Mouse (Mus musculus) embryonic facial prominence, embryonic 14.5 days (tissue): ENCODE measurements at regions not wholly inside any gene's neighbourhood (a gene's known extent, or its start where the extent isn't known, plus 50 kb on each side); places are given as distances from the start of the nearest gene placed in this dataset.

Experiments
- ATAC-seq: fragments of 200-750 bp; cut with Nextera tagmentation; 2 replicates; pipeline ENCODE4 v1.8.0; 2017; ENCODE audit warnings: low read depth, moderate number of reproducible peaks, moderate TSS enrichment
- DNase-seq: peaks from one replicate; pipeline ENCODE4 v3.0.0-alpha.2; 2015; ENCODE audit warnings: low spot score
- H3K27ac ChIP-seq: fragments of 300-500 bp; sonication (generic); replicated peaks from 2 replicates; pipeline ENCODE4 v1.5.1; 2014; ENCODE audit warnings: low read depth, mild to moderate bottlenecking, low read length, moderate library complexity
- H3K27me3 ChIP-seq: fragments of 300-500 bp; sonication (generic); replicated peaks from 2 replicates; pipeline ENCODE4 v1.6.1; 2014; ENCODE audit warnings: low read length; ENCODE audit not compliant: control insufficient read depth, insufficient read depth
- H3K36me3 ChIP-seq: fragments of 300-500 bp; sonication (generic); 2 replicates; pipeline ENCODE4 v1.6.1; 2014; ENCODE audit warnings: low read length, mixed read lengths; ENCODE audit not compliant: control insufficient read depth, insufficient read depth
- H3K4me1 ChIP-seq: fragments of 300-500 bp; sonication (generic); 2 replicates; pipeline ENCODE4 v1.6.1; 2014; ENCODE audit warnings: antibody characterized with exemption, low read length; ENCODE audit not compliant: control insufficient read depth, insufficient read depth
- H3K4me2 ChIP-seq: fragments of 300-500 bp; sonication (generic); 2 replicates; pipeline ENCODE4 v1.6.1; 2014; ENCODE audit warnings: low read depth, mild to moderate bottlenecking, low read length, moderate library complexity, mixed read lengths
- H3K4me3 ChIP-seq: fragments of 300-500 bp; sonication (generic); 2 replicates; pipeline ENCODE4 v1.5.1; 2014; ENCODE audit warnings: low read depth, mild to moderate bottlenecking, low read length
- H3K9ac ChIP-seq: fragments of 300-500 bp; sonication (generic); 2 replicates; pipeline ENCODE4 v1.6.1; 2014; ENCODE audit warnings: low read depth, mild to moderate bottlenecking, low read length, moderate library complexity, mixed read lengths
- H3K9me3 ChIP-seq: fragments of 300-500 bp; sonication (generic); 2 replicates; pipeline ENCODE4 v1.6.1; 2016; ENCODE audit warnings: low read length; ENCODE audit not compliant: control insufficient read depth
- WGBS: fragments of 180-500 bp; shearing (Covaris S2); extraction: QIAGEN DNeasy Blood & Tissue Kit; methylation state at CpG from one replicate; pipeline ENCODE4 v1.1.7; 2014; 5-methylcytosine and 5-hydroxymethylcytosine counted together

DNA sequence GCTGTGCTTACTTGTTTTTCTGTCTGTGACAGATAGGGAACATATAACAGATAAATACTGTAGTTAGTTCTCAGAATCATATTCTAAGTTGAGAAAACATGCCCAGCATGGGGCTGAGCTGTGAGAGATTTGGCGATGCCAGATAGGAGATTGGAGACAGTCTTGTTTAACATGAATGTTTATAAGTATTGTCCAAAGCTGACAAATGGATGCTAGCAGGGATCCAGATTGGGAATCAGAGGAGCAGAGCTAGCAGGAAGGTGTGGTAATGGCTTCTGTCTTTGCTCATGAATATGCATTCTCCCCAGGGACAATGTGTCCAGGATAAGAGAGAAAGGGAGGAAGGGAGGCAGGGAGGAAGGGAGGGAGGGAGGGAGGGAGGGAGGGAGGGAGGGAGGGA, 436.2 kb upstream of the Klf12 start:
- Histone ChIP-seq H3K27ac (no peak overlapping the region), H3K4me1 (no peaks in the 10 kb centered on the region; the same call in 1 of the 2 replicates), H3K4me3 (no peak overlapping the region), H3K9ac (no peak overlapping the region), H3K36me3 (no peaks in the 10 kb centered on the region), H3K27me3 (no peaks in the 10 kb centered on the region), H3K4me2 (no peak overlapping the region), H3K9me3 (0 out of 2 replicates have a peak, but pooled peaks cover 6% of the 10 kb centered on the region)
- ATAC-seq (no peak), DNase-seq (no peak)
- 52% methylated on average over 1 of the region's 1 CpGs for WGBS

DNA sequence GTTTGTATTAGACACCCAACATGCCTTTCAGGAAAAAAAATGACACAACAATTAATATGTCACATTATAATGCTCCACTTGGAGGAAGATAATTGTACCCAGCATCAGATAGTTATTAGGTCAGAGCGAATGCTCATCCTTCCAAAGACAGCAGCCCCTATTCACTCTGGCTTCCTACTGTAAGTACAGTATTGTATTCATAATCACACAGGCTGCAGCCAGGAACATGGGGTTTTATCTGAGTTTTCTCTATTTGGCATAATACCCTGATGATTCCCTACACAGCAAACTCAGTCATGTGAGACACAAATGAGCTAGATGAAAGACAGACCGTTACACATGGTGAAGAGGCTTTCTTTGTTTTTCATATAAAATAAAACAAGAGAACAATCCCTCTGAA, 430.5 kb upstream of the Klf12 start:
- H3K36me3 ChIP-seq, result no peaks in the 10 kb centered on the region
- no peak overlapping the region for H3K4me3 ChIP-seq
- no peak overlapping the region for H3K9ac ChIP-seq
- WGBS, result 73% methylated on average over 2 of the region's 2 CpGs
- no peak for DNase-seq
- no peak for ATAC-seq
- H3K27ac ChIP-seq, result no peak overlapping the region
- H3K4me2 ChIP-seq, result no peak overlapping the region
- 0 out of 2 replicates have a peak, but pooled peaks cover 6% of the 10 kb centered on the region for H3K9me3 ChIP-seq
- no peaks in the 10 kb centered on the region for H3K27me3 ChIP-seq
- no peaks in the 10 kb centered on the region for H3K4me1 ChIP-seq

DNA sequence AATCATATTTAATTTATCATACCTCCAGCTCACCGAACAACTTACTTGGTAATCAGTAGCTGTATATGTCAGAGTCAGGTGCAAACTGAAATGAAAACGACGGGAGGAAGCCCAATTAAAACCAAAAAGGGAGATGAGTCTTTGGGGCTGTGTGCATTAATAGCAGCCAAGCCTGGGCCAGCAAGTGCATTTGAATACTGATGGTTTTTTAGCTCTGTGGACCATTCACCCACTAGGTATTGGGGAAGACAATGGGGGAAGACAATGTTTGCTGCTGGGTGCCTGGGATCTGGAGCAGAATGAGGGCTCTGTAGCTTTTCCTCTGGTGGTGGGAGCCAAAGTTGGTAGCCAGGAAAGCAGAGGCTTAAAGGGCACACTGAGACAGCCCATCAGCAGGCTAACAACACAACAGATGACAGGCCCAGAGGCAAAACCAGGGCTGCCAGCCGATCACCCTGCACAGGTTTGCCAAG, 429.6 kb upstream of the Klf12 start:
- H3K9me3 ChIP-seq, result 0 out of 2 replicates have a peak, but pooled peaks cover 6% of the 10 kb centered on the region
- no peak overlapping the region for H3K27ac ChIP-seq
- DNase-seq (no peak), ATAC-seq (no peak)
- no peaks in the 10 kb centered on the region for H3K27me3 ChIP-seq
- H3K36me3 ChIP-seq, result no peaks in the 10 kb centered on the region
- no peak overlapping the region for H3K9ac ChIP-seq
- H3K4me2 ChIP-seq, result no peak overlapping the region
- no peaks in the 10 kb centered on the region for H3K4me1 ChIP-seq
- H3K4me3 ChIP-seq, result no peak overlapping the region
- 72% methylated on average over 4 of the region's 4 CpGs for WGBS

DNA sequence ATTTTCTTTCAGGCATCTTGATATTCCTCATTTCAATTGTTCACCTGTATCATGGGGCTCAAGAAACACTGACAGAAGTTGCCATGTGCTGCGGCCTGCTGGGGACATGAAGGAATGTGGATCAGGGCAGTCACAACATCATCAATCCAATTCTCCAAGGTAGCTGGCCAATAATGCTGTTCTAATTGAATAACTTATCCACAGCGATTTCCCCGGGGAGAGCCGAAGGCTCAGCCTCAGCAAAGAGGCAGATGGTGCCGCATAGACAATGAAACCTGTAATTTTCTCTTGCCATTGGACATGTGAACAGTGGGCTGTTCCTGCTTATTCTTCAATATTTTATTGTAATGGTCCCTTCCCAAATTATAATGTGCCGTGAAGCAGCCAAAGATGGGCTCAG, 429.1 kb upstream of the Klf12 start:
- WGBS, result 79% methylated on average over 6 of the region's 6 CpGs
- no peak overlapping the region for H3K9ac ChIP-seq
- no peak for DNase-seq

DNA sequence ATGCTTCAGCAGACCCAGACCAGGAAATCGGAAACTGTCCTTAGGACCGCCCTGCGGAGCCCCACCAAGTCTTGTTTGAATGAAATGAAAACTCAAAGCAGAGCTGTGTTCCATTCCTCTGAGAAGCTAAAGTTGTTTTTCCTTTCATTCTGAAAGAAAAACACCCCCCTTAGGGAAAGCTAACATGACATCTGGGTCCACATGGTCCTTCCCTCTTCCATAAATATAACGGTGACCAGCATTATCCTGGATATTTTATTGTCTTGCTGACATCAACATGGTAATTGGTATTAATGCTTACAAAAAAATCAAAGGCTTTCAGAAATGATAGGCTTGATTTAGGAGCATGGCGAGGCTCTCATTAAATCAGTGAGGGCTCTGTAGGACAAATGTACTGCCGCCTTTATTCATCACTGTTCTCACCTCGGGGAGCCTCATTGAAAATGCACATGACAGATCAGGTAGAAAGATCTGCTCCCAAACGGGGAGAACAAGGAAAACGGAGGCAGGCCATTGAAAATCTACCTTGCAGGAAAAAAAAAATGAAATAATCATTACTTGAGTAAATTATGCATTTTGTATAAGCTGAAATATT, 381.0 kb upstream of the Klf12 start:
- DNase-seq, result no peak
- Histone ChIP-seq H3K4me1 (no peaks in the 10 kb centered on the region), H3K9me3 (no peaks in the 10 kb centered on the region), H3K36me3 (no peaks in the 10 kb centered on the region), H3K27ac (no peak overlapping the region), H3K27me3 (no peaks in the 10 kb centered on the region), H3K9ac (no peak overlapping the region), H3K4me2 (no peak overlapping the region), H3K4me3 (no peak overlapping the region)
- ATAC-seq, result no peak
- 53% methylated on average over 9 of the region's 9 CpGs for WGBS

More for the DNA sequence above, 429.1 kb upstream of the Klf12 start:
- H3K4me1 ChIP-seq, result no peaks in the 10 kb centered on the region
- H3K9me3 ChIP-seq, result 0 out of 2 replicates have a peak, but pooled peaks cover 6% of the 10 kb centered on the region
- no peak overlapping the region for H3K4me2 ChIP-seq
- ATAC-seq, result 0 out of 2 replicates have a peak, but pooled peaks have one; percentile 53
- no peaks in the 10 kb centered on the region for H3K36me3 ChIP-seq
- no peak overlapping the region for H3K4me3 ChIP-seq
- no peaks in the 10 kb centered on the region for H3K27me3 ChIP-seq
- no peak overlapping the region for H3K27ac ChIP-seq

DNA sequence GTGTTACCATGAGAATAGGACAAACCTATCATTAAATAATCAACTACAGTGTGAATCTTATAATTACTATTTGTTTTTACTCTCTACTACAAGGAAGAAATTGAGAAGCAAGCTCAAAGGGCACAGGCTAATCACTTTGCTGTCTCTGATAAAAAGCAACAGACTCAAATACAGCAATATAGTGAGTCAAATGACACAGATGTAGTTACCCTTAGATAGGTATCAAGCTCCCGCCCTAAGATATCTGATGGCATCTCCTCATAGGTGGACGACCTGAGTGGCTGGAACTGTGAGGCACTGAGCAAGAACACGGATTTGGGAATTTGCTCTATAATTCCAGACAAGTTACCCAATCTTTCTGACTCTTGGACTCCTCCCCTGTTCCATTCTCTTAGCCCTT, 379.7 kb upstream of the Klf12 start:
- Histone ChIP-seq H3K36me3 (no peaks in the 10 kb centered on the region), H3K9ac (no peak overlapping the region), H3K4me1 (no peaks in the 10 kb centered on the region), H3K4me3 (no peak overlapping the region), H3K27me3 (no peaks in the 10 kb centered on the region), H3K27ac (no peak overlapping the region), H3K9me3 (no peaks in the 10 kb centered on the region), H3K4me2 (no peak overlapping the region)
- no peak for DNase-seq
- 67% methylated on average over 3 of the region's 3 CpGs for WGBS
- ATAC-seq, result no peak

DNA sequence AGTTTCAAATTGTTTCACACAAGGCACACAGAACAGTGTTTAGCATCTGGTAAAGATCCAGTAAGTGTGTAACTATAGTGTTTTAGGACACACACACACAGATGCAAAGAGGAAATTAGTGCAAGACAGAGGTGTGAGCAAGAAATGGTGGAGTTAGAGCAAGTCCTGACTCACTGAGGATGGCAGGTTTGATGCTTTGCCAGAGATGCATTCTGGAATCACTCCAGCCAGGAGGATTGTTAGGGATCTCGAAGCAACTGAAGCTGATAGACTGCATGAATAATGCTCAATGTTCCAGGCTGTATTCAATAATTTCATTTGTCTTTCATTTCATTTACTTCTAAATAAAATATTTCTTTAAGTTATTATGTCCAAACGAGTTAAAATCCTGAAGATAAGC, 357.6 kb upstream of the Klf12 start:
- ATAC-seq, result no peak
- no peak overlapping the region for H3K4me2 ChIP-seq

DNA sequence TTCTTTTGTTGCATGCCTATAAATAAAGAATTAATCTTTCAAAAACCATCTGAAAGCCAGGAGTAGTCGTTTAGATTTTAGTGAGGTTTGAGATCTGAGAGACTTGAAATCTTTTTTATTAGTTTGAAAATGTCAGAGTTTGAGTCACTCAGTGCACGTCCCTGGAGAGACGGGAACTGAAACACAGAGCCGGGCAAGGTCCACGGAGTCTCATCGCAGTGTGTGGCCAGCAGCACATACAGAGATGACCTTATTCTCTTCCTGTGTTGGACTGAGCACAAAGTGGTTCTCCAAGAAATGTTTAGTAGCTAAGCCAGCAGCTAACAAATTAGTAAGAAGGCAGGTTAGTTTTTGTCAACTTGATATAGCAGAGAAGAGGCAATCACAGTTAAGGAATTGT, 350.0 kb upstream of the Klf12 start:
- Histone ChIP-seq H3K4me3 (no peak overlapping the region), H3K4me1 (no peaks in the 10 kb centered on the region), H3K9ac (no peak overlapping the region), H3K36me3 (no peaks in the 10 kb centered on the region), H3K27ac (no peak overlapping the region), H3K27me3 (no peaks in the 10 kb centered on the region), H3K4me2 (no peak overlapping the region), H3K9me3 (no peaks in the 10 kb centered on the region)
- 70% methylated on average over 6 of the region's 6 CpGs for WGBS
- DNase-seq (no peak), ATAC-seq (no peak)

More for the DNA sequence above, 357.6 kb upstream of the Klf12 start:
- H3K9ac ChIP-seq, result no peak overlapping the region
- no peak for DNase-seq
- H3K27me3 ChIP-seq, result no peaks in the 10 kb centered on the region
- H3K9me3 ChIP-seq, result no peaks in the 10 kb centered on the region
- H3K36me3 ChIP-seq, result no peaks in the 10 kb centered on the region
- 66% methylated on average over 2 of the region's 2 CpGs for WGBS
- no peak overlapping the region for H3K27ac ChIP-seq
- H3K4me1 ChIP-seq, result no peaks in the 10 kb centered on the region
- no peak overlapping the region for H3K4me3 ChIP-seq

DNA sequence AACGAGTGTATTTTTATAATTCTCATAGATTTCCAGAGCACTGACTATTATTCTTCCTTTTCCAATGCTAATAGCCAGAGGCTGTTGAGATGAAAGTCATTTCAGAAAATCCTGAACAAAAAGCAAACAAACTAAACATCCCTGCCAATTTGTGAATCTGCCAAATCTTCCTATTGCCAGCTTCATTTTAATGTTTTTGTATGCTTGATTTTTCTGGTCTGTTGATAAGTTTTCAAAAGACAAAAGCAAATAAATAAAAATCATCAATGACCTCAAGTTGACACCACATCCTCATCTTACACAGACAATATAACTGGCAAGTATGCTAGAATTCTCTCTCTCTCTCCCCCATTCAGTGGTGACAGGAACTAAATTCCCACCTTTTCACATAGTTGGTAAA, 347.2 kb upstream of the Klf12 start:
- WGBS, result 46% methylated on average over 1 of the region's 1 CpGs
- no peak overlapping the region for H3K4me3 ChIP-seq
- no peaks in the 10 kb centered on the region for H3K27me3 ChIP-seq
- no peaks in the 10 kb centered on the region for H3K4me1 ChIP-seq
- no peak for ATAC-seq
- H3K36me3 ChIP-seq, result no peaks in the 10 kb centered on the region
- H3K4me2 ChIP-seq, result no peak overlapping the region
- H3K9ac ChIP-seq, result no peak overlapping the region
- no peak overlapping the region for H3K27ac ChIP-seq
- DNase-seq, result peak; percentile 34
- no peaks in the 10 kb centered on the region for H3K9me3 ChIP-seq
